Mouse (Mus musculus): ENCODE results near the gene Ppp6r3. TPM values are rescaled to one million over a fixed set of nuclear protein-coding genes. Genes with fewer than 3 reads are reported as not detected.

The Ppp6r3 gene
- total and polyA plus RNA-seq, 3 experiments = 84.7 to 115 (median 105) TPM

- no peaks in the 10 kb centered on the region for H3K4me1 ChIP-seq (ENCODE audit: insufficient read depth, low read depth, low read length)
- DNase-seq (ENCODE audit: low spot score) (no peak), ATAC-seq (ENCODE audit: extremely low read depth, insufficient number of reproducible peaks, low FRiP score, poor library complexity, severe bottlenecking) (no peak)
- no peak overlapping the region for H3K4me3 ChIP-seq (ENCODE audit: low read depth, low read length)
- peaks cover 99% of the 10 kb centered on the region for H3K36me3 ChIP-seq (replicated peaks)
- TF ChIP-seq GATA2 (IDR thresholded peaks at IDR 0.05; ENCODE audit: borderline replicate concordance, low read depth, low read length) = no peak
- no peak for TF ChIP-seq GATA1 (IDR thresholded peaks at IDR 0.05; ENCODE audit: borderline replicate concordance, low read length)
- no peak for TF ChIP-seq TAL1 (conservative IDR thresholded peaks at IDR 0.05; ENCODE audit: low read depth, low read length)
- TF ChIP-seq CTCF (IDR thresholded peaks at IDR 0.05; ENCODE audit: low read depth, low read length) = no peak
- no peak for TF ChIP-seq POLR2AphosphoS5 (IDR thresholded peaks at IDR 0.05; ENCODE audit: insufficient replicate concordance, low read depth, low read length)
- H3K9me3 ChIP-seq (replicated peaks) = no peaks in the 10 kb centered on the region
- no peaks in the 10 kb centered on the region for H3K27me3 ChIP-seq (ENCODE audit: insufficient read depth, low read length)
Observed at GRCm38 (mm10) chr19:3457700-3458099, 117.8 kb downstream of the Ppp6r3 start.

- Histone ChIP-seq H3K4me1 (ENCODE audit: insufficient read depth, low read depth, low read length) (peaks cover 7% of the 10 kb centered on the region; the same call in 1 of the 2 replicates), H3K36me3 (replicated peaks) (peaks cover 40% of the 10 kb centered on the region), H3K27me3 (ENCODE audit: insufficient read depth, low read length) (no peaks in the 10 kb centered on the region), H3K9me3 (replicated peaks) (no peaks in the 10 kb centered on the region; the same call in 1 of the 2 replicates), H3K4me3 (ENCODE audit: low read depth, low read length) (no peak overlapping the region)
- no peak for TF ChIP-seq GATA2 (IDR thresholded peaks at IDR 0.05; ENCODE audit: borderline replicate concordance, low read depth, low read length)
- TF ChIP-seq TAL1 (conservative IDR thresholded peaks at IDR 0.05; ENCODE audit: low read depth, low read length) = no peak
- no peak for TF ChIP-seq GATA1 (IDR thresholded peaks at IDR 0.05; ENCODE audit: borderline replicate concordance, low read length)
- TF ChIP-seq CTCF (IDR thresholded peaks at IDR 0.05; ENCODE audit: low read depth, low read length) = no peak
- no peak for TF ChIP-seq POLR2AphosphoS5 (IDR thresholded peaks at IDR 0.05; ENCODE audit: insufficient replicate concordance, low read depth, low read length)
- ATAC-seq (ENCODE audit: extremely low read depth, insufficient number of reproducible peaks, low FRiP score, poor library complexity, severe bottlenecking) (no peak), DNase-seq (ENCODE audit: low spot score) (no peak)
Observed at GRCm38 (mm10) chr19:3451649-3452048, 123.9 kb downstream of the Ppp6r3 start.

- TF ChIP-seq POLR2AphosphoS5 (IDR thresholded peaks at IDR 0.05; ENCODE audit: insufficient replicate concordance, low read depth, low read length) = no peak
- TF ChIP-seq CTCF (IDR thresholded peaks at IDR 0.05; ENCODE audit: low read depth, low read length) = peak; percentile 64
- TF ChIP-seq GATA1 (IDR thresholded peaks at IDR 0.05; ENCODE audit: borderline replicate concordance, low read length) = no peak
- no peak for TF ChIP-seq TAL1 (conservative IDR thresholded peaks at IDR 0.05; ENCODE audit: low read depth, low read length)
- TF ChIP-seq GATA2 (IDR thresholded peaks at IDR 0.05; ENCODE audit: borderline replicate concordance, low read depth, low read length) = no peak
- Histone ChIP-seq H3K4me3 (ENCODE audit: low read depth, low read length) (no peak overlapping the region), H3K4me1 (ENCODE audit: insufficient read depth, low read depth, low read length) (peaks cover 7% of the 10 kb centered on the region; the same call in 1 of the 2 replicates), H3K36me3 (replicated peaks) (peaks cover 35% of the 10 kb centered on the region), H3K9me3 (replicated peaks) (no peaks in the 10 kb centered on the region; the same call in 1 of the 2 replicates), H3K27me3 (ENCODE audit: insufficient read depth, low read length) (no peaks in the 10 kb centered on the region)
- DNase-seq (ENCODE audit: low spot score) (peak; percentile 45), ATAC-seq (ENCODE audit: extremely low read depth, insufficient number of reproducible peaks, low FRiP score, poor library complexity, severe bottlenecking) (no peak)
Observed at GRCm38 (mm10) chr19:3451170-3451569, 124.4 kb downstream of the Ppp6r3 start.

GRCm38 (mm10) chr19:3450714-3451113 is 124.8 kb downstream of the Ppp6r3 start:
- ATAC-seq (ENCODE audit: extremely low read depth, insufficient number of reproducible peaks, low FRiP score, poor library complexity, severe bottlenecking) = no peak
- H3K36me3 ChIP-seq (replicated peaks) = peaks cover 30% of the 10 kb centered on the region
- peaks cover 7% of the 10 kb centered on the region; the same call in 1 of the 2 replicates for H3K4me1 ChIP-seq (ENCODE audit: insufficient read depth, low read depth, low read length)
- no peaks in the 10 kb centered on the region; the same call in 1 of the 2 replicates for H3K9me3 ChIP-seq (replicated peaks)
- DNase-seq (ENCODE audit: low spot score) = no peak
- TF ChIP-seq GATA1 (IDR thresholded peaks at IDR 0.05; ENCODE audit: borderline replicate concordance, low read length) = no peak
- TF ChIP-seq CTCF (IDR thresholded peaks at IDR 0.05; ENCODE audit: low read depth, low read length) = no peak
- TF ChIP-seq TAL1 (conservative IDR thresholded peaks at IDR 0.05; ENCODE audit: low read depth, low read length) = no peak
- no peak for TF ChIP-seq GATA2 (IDR thresholded peaks at IDR 0.05; ENCODE audit: borderline replicate concordance, low read depth, low read length)
- no peak for TF ChIP-seq POLR2AphosphoS5 (IDR thresholded peaks at IDR 0.05; ENCODE audit: insufficient replicate concordance, low read depth, low read length)
- no peak overlapping the region for H3K4me3 ChIP-seq (ENCODE audit: low read depth, low read length)
- H3K27me3 ChIP-seq (ENCODE audit: insufficient read depth, low read length) = no peaks in the 10 kb centered on the region

GRCm38 (mm10) chr19:3449248-3449647 is 126.3 kb downstream of the Ppp6r3 start:
- peaks cover 7% of the 10 kb centered on the region; the same call in 1 of the 2 replicates for H3K4me1 ChIP-seq (ENCODE audit: insufficient read depth, low read depth, low read length)
- H3K4me3 ChIP-seq (ENCODE audit: low read depth, low read length) = no peak overlapping the region
- TF ChIP-seq TAL1 (conservative IDR thresholded peaks at IDR 0.05; ENCODE audit: low read depth, low read length) (no peak), GATA1 (IDR thresholded peaks at IDR 0.05; ENCODE audit: borderline replicate concordance, low read length) (no peak), POLR2AphosphoS5 (IDR thresholded peaks at IDR 0.05; ENCODE audit: insufficient replicate concordance, low read depth, low read length) (no peak)
- H3K36me3 ChIP-seq (replicated peaks) = peaks cover 16% of the 10 kb centered on the region
- DNase-seq (ENCODE audit: low spot score) (no peak), ATAC-seq (ENCODE audit: extremely low read depth, insufficient number of reproducible peaks, low FRiP score, poor library complexity, severe bottlenecking) (no peak)
- H3K27me3 ChIP-seq (ENCODE audit: insufficient read depth, low read length) = peaks cover 4% of the 10 kb centered on the region
- H3K9me3 ChIP-seq (replicated peaks) = no peaks in the 10 kb centered on the region; the same call in 1 of the 2 replicates

GRCm38 (mm10) chr19:3447348-3447747 is 128.2 kb downstream of the Ppp6r3 start:
- peaks cover 19% of the 10 kb centered on the region for H3K27me3 ChIP-seq (ENCODE audit: insufficient read depth, low read length)
- no peaks in the 10 kb centered on the region; the same call in 1 of the 2 replicates for H3K9me3 ChIP-seq (replicated peaks)
- no peaks in the 10 kb centered on the region for H3K36me3 ChIP-seq (replicated peaks)
- ATAC-seq (ENCODE audit: extremely low read depth, insufficient number of reproducible peaks, low FRiP score, poor library complexity, severe bottlenecking) (no peak), DNase-seq (ENCODE audit: low spot score) (no peak)
- peaks cover 7% of the 10 kb centered on the region; the same call in 1 of the 2 replicates for H3K4me1 ChIP-seq (ENCODE audit: insufficient read depth, low read depth, low read length)
- TF ChIP-seq TAL1 (conservative IDR thresholded peaks at IDR 0.05; ENCODE audit: low read depth, low read length) = no peak
- TF ChIP-seq POLR2AphosphoS5 (IDR thresholded peaks at IDR 0.05; ENCODE audit: insufficient replicate concordance, low read depth, low read length) = no peak
- TF ChIP-seq GATA1 (IDR thresholded peaks at IDR 0.05; ENCODE audit: borderline replicate concordance, low read length) = no peak
- no peak for TF ChIP-seq CTCF (IDR thresholded peaks at IDR 0.05; ENCODE audit: low read depth, low read length)
- TF ChIP-seq GATA2 (IDR thresholded peaks at IDR 0.05; ENCODE audit: borderline replicate concordance, low read depth, low read length) = no peak
- H3K4me3 ChIP-seq (ENCODE audit: low read depth, low read length) = no peak overlapping the region

Measured in G1E (cell line).